Mouse (Mus musculus) common myeloid progenitor, adult 5-6 weeks (primary cell): ENCODE results near the gene Foxred2. TPM values are rescaled to one million over a fixed set of nuclear protein-coding genes. Genes with fewer than 3 reads are reported as not detected.

Experiments used
- total RNA-seq: library from RNA; stranded (forward); fragments of 200-1000, 187-1606 nt; gene quantifications from 2 replicates; pipeline ENCODE4 v1.2.3, GENCODE M21; 2017

Foxred2 gene
- total RNA-seq, 1 experiment from 2014 or later = 21.6 TPM

Other genes starting within 250 kb of the Foxred2 start
- gene Apol9b, start 227.7 kb downstream of the Foxred2 start, total RNA-seq = 0.23 TPM in 1 of 2 replicates, not detected in the other
- 0.27 and 2.6 TPM in 2 replicates for gene Apol8, start 199.7 kb downstream of the Foxred2 start, total RNA-seq
- 362 and 430 TPM in 2 replicates for gene Myh9, start 114.5 kb downstream of the Foxred2 start, total RNA-seq
- 47.2 and 65.4 TPM in 2 replicates for gene Txn2, start 27.7 kb downstream of the Foxred2 start, total RNA-seq
- gene Eif3d, start 14.1 kb upstream of the Foxred2 start, total RNA-seq = 259 and 294 TPM in 2 replicates
- gene Cacng2, start 163.3 kb upstream of the Foxred2 start, total RNA-seq = not detected in 2 replicates
- 14.3 and 18.2 TPM in 2 replicates for gene Ift27, start 217.4 kb upstream of the Foxred2 start, total RNA-seq
- gene Pvalb, start 249.7 kb upstream of the Foxred2 start, total RNA-seq = not detected in 2 replicates